20 mouse cellular contexts compared by ENCODE assay signal in genomic region chr2:10582673-10583072, GRCm38 (mm10).
"Had no signal": no experiment of that assay in that cellular context is flagged by ENCODE, and none has a peak within 500 bp of the region (broad histone marks: within the 10 kb centered on the region; RNA-seq: fewer than 3 reads in every experiment).

No protein-coding gene starts in this region.

- DNase-seq: kidney, adult 2 months; kidney, postnatal 25 days; layer of hippocampus, adult 9-11 months; liver, embryonic 13.5 days; lung, adult 2 months; lung, postnatal 14 days; lung, postnatal 4 days; retina, postnatal 1 day; right cerebral cortex, postnatal 14 days; thymus, adult 2 months; thymus, postnatal 14 days; thymus, postnatal 4 days had no signal

- H3K4me3 ChIP-seq: layer of hippocampus, adult 2 months; liver, embryonic 13.5 days; midbrain, embryonic 12.5 days; myocyte; neural tube, embryonic 13.5 days had no signal

- ATAC-seq: inflammation-experienced regulatory T-cells, adult 6 months; intestine, embryonic 16.5 days; midbrain, embryonic 16.5 days had no signal

- H3K27ac ChIP-seq: kidney, postnatal 0 days; layer of hippocampus, adult 2 months; liver, embryonic 13.5 days; midbrain, embryonic 12.5 days; neural tube, embryonic 13.5 days had no signal

- H3K4me2 ChIP-seq: liver, embryonic 13.5 days; midbrain, embryonic 12.5 days; neural tube, embryonic 13.5 days had no signal

- H3K36me3 ChIP-seq: liver, embryonic 13.5 days; midbrain, embryonic 12.5 days; neural tube, embryonic 13.5 days had no signal

- H3K27me3 ChIP-seq: liver, embryonic 13.5 days; midbrain, embryonic 12.5 days; neural tube, embryonic 13.5 days had no signal

- H3K4me1 ChIP-seq: liver, embryonic 13.5 days; midbrain, embryonic 12.5 days; neural tube, embryonic 13.5 days had no signal

- H3K9me3 ChIP-seq: liver, embryonic 13.5 days; midbrain, embryonic 12.5 days; neural tube, embryonic 13.5 days had no signal

- H3K9ac ChIP-seq: liver, embryonic 13.5 days; midbrain, embryonic 12.5 days; neural tube, embryonic 13.5 days had no signal
